Mouse (Mus musculus) adrenal gland, adult 8-10 months (tissue): Measurements from ENCODE around the gene Iqcf1. TPM values are rescaled to one million over a fixed set of nuclear protein-coding genes. Genes with fewer than 3 reads are reported as not detected.
"Not testable (repeated sequence)": the region's sequence is repeated elsewhere in the genome, so short reads cannot be mapped to it uniquely, and the experiment has no call there.

ENCODE experiments used
- DNase-seq: peaks from one replicate; pipeline ENCODE4 v3.0.0; 2022
- total RNA-seq, 4 experiments: library from RNA; stranded (reverse); gene quantifications; 2 replicates each; pipeline ENCODE4 v1.2.4; 2022

Iqcf1 gene
- total RNA-seq, 4 experiments from 2014 or later, result not detected

GRCm38 (mm10) chr9:106483606-106484005 is 16.2 kb upstream of the Iqcf1 start:
- DNase-seq, result no peak

- DNase-seq, result no peak
These were observed 14.7 kb upstream of the Iqcf1 start for GRCm38 (mm10) chr9:106485076-106485475.

DNA sequence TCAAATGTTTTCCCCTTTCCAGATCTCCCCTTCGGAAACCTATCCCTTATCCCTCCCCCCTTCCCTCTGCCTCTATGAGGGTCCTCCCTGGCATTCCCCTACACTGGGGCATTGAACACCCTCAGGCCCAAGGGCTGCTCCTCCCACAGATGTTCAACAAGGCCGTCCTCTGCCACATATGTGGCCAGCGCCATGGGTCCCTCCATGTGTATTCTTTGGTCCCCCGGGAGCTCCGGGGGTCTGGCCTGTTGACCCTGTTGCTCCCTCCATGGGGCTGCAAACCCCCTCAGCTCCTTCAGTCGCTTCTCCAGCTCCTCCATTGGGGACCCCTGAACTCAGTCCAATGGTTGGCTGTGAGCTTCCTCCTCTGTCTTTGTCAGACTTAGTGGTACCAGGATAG is 12.2 kb upstream of the Iqcf1 start:
- DNase-seq, result not testable (repeated sequence)

DNA sequence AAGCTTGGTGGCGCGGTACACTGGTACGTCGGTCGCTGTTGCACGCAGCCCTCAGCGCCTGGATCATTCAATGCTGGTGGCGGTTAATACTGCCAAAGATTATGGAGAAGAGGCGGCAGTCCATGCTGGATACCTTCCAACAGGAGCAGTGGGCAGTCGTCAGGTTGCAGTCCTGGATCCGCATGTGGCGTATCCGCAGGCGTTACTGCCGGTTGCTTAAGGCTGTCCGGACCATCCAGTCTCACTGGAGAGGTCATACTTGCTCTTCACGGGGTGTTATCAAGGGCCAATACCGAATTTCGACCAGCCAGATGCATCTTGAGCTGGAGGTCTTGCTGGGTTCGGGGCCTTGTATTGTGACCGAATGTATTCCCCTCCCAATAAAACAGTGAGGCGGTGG is 2.1 kb downstream of the Iqcf1 start:
- DNase-seq, result no peak

DNA sequence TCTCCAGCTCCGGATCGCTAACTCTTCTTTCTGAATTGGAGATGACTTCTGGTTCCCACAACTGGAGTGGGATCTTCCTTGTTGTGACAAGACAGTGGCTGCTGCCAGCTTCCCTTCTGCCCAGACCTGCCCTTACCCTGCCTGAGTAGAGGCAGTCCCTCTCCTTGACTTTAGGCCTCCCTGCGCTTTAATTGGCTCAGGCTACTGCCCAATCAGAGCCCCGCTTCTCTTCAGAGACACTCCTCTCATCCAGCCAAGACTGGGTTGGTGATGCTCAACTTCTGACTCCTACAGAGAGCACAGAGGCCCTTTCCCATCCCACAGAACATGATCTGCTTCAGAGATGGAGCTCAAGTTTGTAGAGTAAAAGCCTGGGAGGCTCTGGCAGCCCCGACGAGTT is 4.5 kb downstream of the Iqcf1 start:
- no peak for DNase-seq

DNA sequence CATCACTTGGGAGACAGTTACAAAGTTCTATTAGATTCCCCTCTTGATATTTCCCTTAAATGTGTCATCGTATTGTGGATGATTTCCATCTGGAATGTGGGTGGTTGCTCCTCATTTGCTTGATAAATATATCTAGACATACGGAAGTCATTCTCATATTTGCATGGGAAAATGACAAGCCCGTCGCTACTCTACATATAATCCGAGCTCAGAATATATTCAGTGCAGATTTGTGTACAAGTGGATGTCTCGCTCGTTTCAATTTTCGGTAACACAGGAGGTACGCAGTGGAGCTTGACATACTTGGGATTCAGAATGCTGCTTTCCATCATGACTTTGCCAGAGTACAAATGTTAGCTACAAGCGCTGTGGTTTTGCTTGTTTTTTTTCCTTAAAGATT is 9.6 kb downstream of the Iqcf1 start:
- DNase-seq, result no peak

- no peak for DNase-seq
These were observed 13.1 kb downstream of the Iqcf1 start for GRCm38 (mm10) chr9:106512729-106513450.

DNA sequence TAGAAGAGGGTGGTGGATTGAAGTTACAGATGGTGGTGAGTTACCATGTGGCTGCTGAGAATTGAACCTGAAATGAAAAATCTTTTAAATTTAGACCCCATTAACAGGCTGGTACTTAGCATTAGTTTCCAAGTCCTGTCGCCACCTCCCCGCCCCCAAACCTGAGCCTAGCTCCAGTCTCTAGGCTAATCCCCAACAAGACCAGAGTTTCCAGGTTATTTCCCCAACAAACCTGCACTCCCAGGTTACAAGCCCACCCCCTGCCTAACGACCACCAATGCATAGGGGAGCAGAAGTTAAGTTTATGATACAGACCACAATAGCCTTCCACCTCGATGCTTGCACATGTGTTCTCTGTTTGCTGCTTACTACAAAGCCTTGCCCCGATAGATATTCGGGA is 13.8 kb downstream of the Iqcf1 start:
- no peak for DNase-seq

GRCm38 (mm10) chr9:106514273-106514672 is 14.5 kb downstream of the Iqcf1 start, which contains the start of gene Iqcf5:
Gene Iqcf5, plus strand, starts transcription at chr9:106514573.
- DNase-seq, result no peak

GRCm38 (mm10) chr9:106519433-106519832 is 19.7 kb downstream of the Iqcf1 start:
- no peak for DNase-seq

GRCm38 (mm10) chr9:106519909-106520308 is 20.1 kb downstream of the Iqcf1 start:
- DNase-seq, result no peak

DNA sequence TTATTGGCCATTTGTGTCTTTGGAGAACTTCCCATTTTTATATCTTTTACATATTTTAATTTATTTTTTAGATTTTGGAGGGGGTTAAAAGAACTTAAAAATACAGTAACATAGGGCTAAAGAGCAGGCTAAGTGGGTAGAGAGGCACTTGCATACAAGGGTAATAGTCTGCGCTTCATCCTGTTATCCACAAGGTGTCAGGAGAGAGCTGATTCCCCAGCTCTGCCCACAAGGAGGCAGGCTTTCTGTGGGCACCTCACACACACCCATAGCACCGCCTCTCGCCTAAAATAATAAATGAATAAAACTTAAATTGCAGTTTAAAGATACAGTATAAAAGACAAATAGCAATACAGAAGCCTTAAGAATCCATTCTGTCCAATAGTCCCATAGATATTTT is 32.1 kb downstream of the Iqcf1 start:
- no peak for DNase-seq

- no peak for DNase-seq
These were observed 34.5 kb downstream of the Iqcf1 start for GRCm38 (mm10) chr9:106534296-106534695.

DNA sequence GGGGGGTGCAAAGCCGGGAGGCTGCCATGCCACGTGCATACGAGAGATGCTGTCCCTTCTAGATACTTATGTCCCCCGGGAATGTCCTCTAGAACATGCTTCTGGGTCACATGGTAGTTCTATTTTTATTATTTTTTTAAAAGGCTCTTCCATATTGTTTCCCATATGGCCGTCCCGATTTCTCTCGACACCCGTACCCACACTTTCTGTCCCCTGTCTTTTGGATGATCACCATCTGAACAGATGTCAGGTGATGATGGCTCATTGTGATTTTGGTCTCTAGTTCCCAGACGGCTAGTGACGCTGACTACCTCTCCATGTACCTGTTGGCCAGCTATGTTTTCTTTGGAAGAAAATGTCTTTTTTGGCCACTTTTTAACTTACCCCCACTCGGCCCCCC is 35.2 kb downstream of the Iqcf1 start:
- no peak for DNase-seq

Other genes starting within 250 kb of the Iqcf1 start
- 1 to 10 TPM; 3.9 to 6.5 (median 5.5) TPM for gene Poc1a, start 218.9 kb upstream of the Iqcf1 start, total RNA-seq
- 10 to 100 TPM; 13.1 to 22.0 (median 18.4) TPM for gene Dusp7, start 131.3 kb upstream of the Iqcf1 start, total RNA-seq
- gene Rpl29, start 70.5 kb upstream of the Iqcf1 start, total RNA-seq, result 100 to 1,000 TPM; 369 to 422 (median 377) TPM
- gene Acy1, start 61.6 kb upstream of the Iqcf1 start, total RNA-seq, result 10 to 100 TPM; 15.4 to 21.4 (median 18.2) TPM
- 10 to 100 TPM; 46.4 to 65.7 (median 49.1) TPM for gene Abhd14b, start 52.5 kb upstream of the Iqcf1 start, total RNA-seq
- 10 to 100 TPM; 24.8 to 32.3 (median 26.4) TPM for gene Abhd14a, start 52.3 kb upstream of the Iqcf1 start, total RNA-seq
- gene Pcbp4, start 46.7 kb upstream of the Iqcf1 start, total RNA-seq, result 10 to 100 TPM; 20.4 to 47.9 (median 34.8) TPM
- under 1 TPM; 0.28 to 0.62 (median 0.46) TPM for gene Gpr62, start 34.0 kb upstream of the Iqcf1 start, total RNA-seq
- 10 to 100 TPM; 34.2 to 53.4 (median 35.9) TPM for gene Rrp9, start 24.0 kb upstream of the Iqcf1 start, total RNA-seq
- gene Parp3, start 23.0 kb upstream of the Iqcf1 start, total RNA-seq, result 10 to 100 TPM; 40.6 to 86.0 (median 52.7) TPM
- gene Iqcf5, start 14.6 kb downstream of the Iqcf1 start, total RNA-seq, result not detected
- gene Iqcf3, start 61.7 kb downstream of the Iqcf1 start, total RNA-seq, result not detected
- gene Iqcf4, start 71.0 kb downstream of the Iqcf1 start, total RNA-seq, result not detected
- gene Iqcf6, start 126.6 kb downstream of the Iqcf1 start, total RNA-seq, result not detected
- not detected for gene Grm2, start 156.1 kb downstream of the Iqcf1 start, total RNA-seq
- gene Tex264, start 186.0 kb downstream of the Iqcf1 start, total RNA-seq, result 100 to 1,000 TPM; 123 to 161 (median 141) TPM